Mouse (Mus musculus) olfactory bulb, adult 2 months (tissue): ENCODE measurements around the gene Apbb2.

Experiments used
- CTCF ChIP-seq: fragments of 200-500 bp; IDR thresholded peaks from 2 replicates; pipeline ENCODE4 v1.5.1; 2012; ENCODE audit warnings: low read depth, mild to moderate bottlenecking, low read length, moderate library complexity; ENCODE audit not compliant: insufficient read depth
- POLR2A ChIP-seq: fragments of 200-500 bp; IDR thresholded peaks from 2 replicates; pipeline ENCODE4 v1.6.1; 2012; ENCODE audit warnings: mild to moderate bottlenecking, low read depth, low read length, moderate library complexity; ENCODE audit not compliant: insufficient read depth

DNA sequence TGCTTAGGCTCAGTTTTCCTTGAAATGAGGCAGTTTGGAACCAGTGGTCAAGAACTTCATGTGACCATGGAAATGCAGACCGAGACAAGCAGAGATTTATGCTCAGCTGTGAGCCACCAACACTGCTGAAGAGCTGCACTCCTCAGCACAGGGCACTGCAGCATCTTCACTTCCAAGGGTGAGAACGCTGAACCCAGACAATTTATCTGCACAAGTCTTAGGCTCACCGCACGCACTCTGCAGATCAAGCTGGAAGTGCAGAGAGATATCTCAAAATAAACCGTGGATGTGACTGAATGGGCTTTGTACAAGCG, 114.2 kb downstream of the Apbb2 start:
- TF ChIP-seq CTCF (no peak), POLR2A (no peak)
